Mouse (Mus musculus): ENCODE data around the gene Evl.

DNA sequence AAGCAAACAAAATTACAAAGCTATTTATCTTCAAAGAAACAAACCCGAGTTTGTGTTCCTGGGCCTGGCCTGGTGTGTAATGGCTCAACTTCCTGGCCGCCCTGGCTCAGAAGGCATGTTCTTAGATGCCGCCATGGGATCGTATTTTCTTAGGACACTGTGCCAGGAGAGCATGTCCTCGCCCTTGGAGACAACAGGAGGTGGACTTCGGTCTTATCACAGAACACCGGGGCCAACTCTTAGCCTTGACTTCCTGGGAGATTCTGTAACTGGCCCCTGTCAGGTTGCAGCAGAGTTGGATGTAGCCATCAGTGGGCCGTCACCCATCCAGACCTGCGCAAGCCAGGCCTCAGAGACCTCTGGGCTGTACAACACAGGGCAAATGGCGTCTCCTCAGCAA is 145.1 kb downstream of the Evl start:
- no peak for TF ChIP-seq CTCF (conservative IDR thresholded peaks at IDR 0.05; ENCODE audit: insufficient read depth, insufficient read length, low read depth, low read length)
- TF ChIP-seq POLR2A (IDR thresholded peaks at IDR 0.05; ENCODE audit: low read depth, low read length), result no peak

Measured in kidney, adult 2 months (tissue).